Mouse (Mus musculus) limb, embryonic 13.5 days (tissue): ENCODE data around the gene Stim1. TPM values are rescaled to one million over a fixed set of nuclear protein-coding genes. Genes with fewer than 3 reads are reported as not detected.

Source experiments
- ATAC-seq: fragments of 200-750 bp; cut with Nextera tagmentation; 2 replicates; pipeline ENCODE4 v1.8.0; 2017; ENCODE audit warnings: low read depth, moderate number of reproducible peaks, moderate TSS enrichment; ENCODE audit not compliant: low FRiP score
- H3K27ac ChIP-seq: fragments of 300-500 bp; sonication (generic); 2 replicates; pipeline ENCODE4 v1.5.1; 2015; ENCODE audit warnings: inconsistent platforms, mild to moderate bottlenecking, moderate library complexity
- H3K27me3 ChIP-seq: fragments of 300-500 bp; sonication (generic); 2 replicates; pipeline ENCODE4 v1.6.1; 2015; ENCODE audit warnings: mild to moderate bottlenecking, inconsistent platforms
- H3K36me3 ChIP-seq: fragments of 300-500 bp; sonication (generic); 2 replicates; pipeline ENCODE4 v1.6.1; 2015; ENCODE audit warnings: inconsistent platforms, mild to moderate bottlenecking, moderate library complexity
- H3K4me1 ChIP-seq: fragments of 300-500 bp; sonication (generic); 2 replicates; pipeline ENCODE4 v1.6.1; 2015; ENCODE audit warnings: inconsistent platforms
- H3K4me2 ChIP-seq: fragments of 300-500 bp; sonication (generic); replicated peaks from 2 replicates; pipeline ENCODE4 v1.6.1; 2015; ENCODE audit warnings: inconsistent platforms, mild to moderate bottlenecking, moderate library complexity
- H3K4me3 ChIP-seq: fragments of 300-500 bp; sonication (generic); 2 replicates; pipeline ENCODE4 v1.5.1; 2015; ENCODE audit warnings: moderate library complexity, mild to moderate bottlenecking, inconsistent platforms
- H3K9ac ChIP-seq: fragments of 300-500 bp; sonication (generic); 2 replicates; pipeline ENCODE4 v1.6.1; 2015; ENCODE audit warnings: mild to moderate bottlenecking, inconsistent platforms
- H3K9me3 ChIP-seq: fragments of 300-500 bp; sonication (generic); 2 replicates; pipeline ENCODE4 v1.6.1; 2016; ENCODE audit warnings: inconsistent platforms
- WGBS: fragments of 180-500 bp; shearing (Covaris S2); methylation state at CpG from one replicate; pipeline ENCODE4 v1.1.7; 2015; 5-methylcytosine and 5-hydroxymethylcytosine counted together
- polyA plus RNA-seq: library from polyadenylated mRNA; unstranded; fragments of >200 nt; fragmentation: Nextera tagmentation; extraction: Ambion mirVana; gene quantifications from 2 replicates; pipeline ENCODE4 v1.2.1, GENCODE M21; 2015

The Stim1 gene
- polyA plus RNA-seq, 1 experiment from 2014 or later: 23.7 TPM

DNA sequence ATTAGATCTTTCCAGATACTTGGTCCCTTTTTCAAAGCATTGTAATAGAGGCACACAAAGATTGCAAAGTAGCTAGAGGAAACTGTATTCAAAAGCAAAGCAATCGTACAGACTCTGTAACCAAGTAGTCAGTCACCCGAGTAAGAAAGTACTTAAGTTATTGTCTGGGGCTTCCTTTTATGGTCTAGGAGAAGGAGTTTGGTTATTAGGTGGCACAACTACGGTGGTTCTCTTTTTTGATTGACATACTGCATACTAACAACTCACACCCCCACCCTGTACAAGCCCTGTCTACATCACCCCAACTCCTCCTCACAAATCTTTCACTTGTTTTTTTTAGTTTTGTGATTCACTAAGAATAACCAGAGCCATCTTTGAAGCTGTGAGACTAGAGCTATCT lies 79.7 kb downstream of the Stim1 start:
- H3K36me3 ChIP-seq: no peaks in the 10 kb centered on the region
- no peak overlapping the region for H3K27ac ChIP-seq
- no peak overlapping the region for H3K4me3 ChIP-seq
- WGBS: 77% methylated on average over 3 of the region's 3 CpGs
- H3K9me3 ChIP-seq: no peaks in the 10 kb centered on the region
- H3K27me3 ChIP-seq: no peaks in the 10 kb centered on the region
- no peak overlapping the region for H3K9ac ChIP-seq
- H3K4me2 ChIP-seq: no peak overlapping the region
- ATAC-seq: no peak
- no peaks in the 10 kb centered on the region for H3K4me1 ChIP-seq

DNA sequence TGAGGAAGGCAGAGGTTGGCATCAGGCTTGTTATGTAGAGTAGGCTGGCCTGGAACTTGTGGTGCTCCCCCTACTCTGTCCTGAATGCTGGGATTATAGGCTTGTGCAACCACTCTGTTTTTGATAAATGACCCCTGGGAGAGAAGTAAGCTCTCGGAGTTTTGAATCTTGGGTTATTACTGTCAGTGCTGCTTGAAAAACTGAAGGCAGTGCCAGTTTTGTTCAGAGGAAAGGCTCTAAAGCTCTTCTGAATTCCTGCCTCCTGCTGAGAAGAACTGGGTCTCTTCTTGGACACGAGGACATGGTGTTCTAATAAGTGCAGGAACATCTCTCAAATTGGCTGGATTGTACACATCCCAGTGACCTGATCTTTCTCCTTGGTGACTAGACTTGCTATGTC lies 81.1 kb downstream of the Stim1 start:
- Histone ChIP-seq H3K9me3 (no peaks in the 10 kb centered on the region), H3K27me3 (no peaks in the 10 kb centered on the region), H3K9ac (no peak overlapping the region), H3K4me2 (no peak overlapping the region), H3K36me3 (no peaks in the 10 kb centered on the region), H3K27ac (no peak overlapping the region), H3K4me1 (no peaks in the 10 kb centered on the region), H3K4me3 (no peak overlapping the region)
- no peak for ATAC-seq
- WGBS: 59% methylated on average over 2 of the region's 2 CpGs

DNA sequence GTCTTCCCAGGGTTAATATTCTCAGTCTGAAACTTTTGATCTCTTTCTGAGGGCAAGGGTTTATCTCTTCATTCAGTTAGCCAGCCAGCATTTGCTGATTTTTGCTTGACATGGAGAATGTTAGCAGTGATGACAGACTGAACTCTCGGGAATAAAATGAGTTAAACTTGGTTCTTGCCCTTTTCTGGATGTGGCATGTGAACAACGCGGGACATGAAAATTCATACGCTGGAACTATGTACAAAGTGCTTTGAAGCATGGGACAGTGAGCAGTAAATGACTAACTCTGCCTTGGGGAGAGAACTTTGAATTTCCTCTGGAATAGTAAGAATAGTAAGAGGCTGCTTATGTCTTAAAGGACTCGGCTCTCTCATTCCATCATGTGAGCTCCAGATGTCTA lies 81.6 kb downstream of the Stim1 start:
- WGBS: 77% methylated on average over 5 of the region's 5 CpGs
- H3K27ac ChIP-seq: no peak overlapping the region

DNA sequence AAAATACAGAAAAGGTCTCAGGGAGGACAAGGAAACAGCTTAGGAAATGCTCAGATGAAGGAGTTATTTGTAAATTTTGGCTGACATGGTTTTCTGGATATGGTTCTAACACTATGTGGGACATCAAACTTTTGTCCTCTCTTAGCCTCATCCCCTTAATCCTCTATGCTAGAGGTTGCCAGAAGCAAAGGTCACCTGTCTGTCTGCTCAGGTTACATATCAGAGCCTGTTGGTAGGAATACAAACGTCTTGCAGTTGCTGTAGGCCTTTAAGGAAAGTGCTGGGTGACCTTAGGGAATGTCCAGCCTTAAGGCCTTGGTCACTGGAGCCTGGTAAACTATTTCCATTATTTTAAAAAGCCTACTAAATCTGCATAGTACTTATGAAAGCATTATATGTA lies 85.8 kb downstream of the Stim1 start:
- 35% methylated on average over 1 of the region's 1 CpGs for WGBS
- H3K4me3 ChIP-seq: no peak overlapping the region

More for the DNA sequence above, 81.6 kb downstream of the Stim1 start:
- Histone ChIP-seq H3K27me3 (no peaks in the 10 kb centered on the region), H3K9me3 (no peaks in the 10 kb centered on the region), H3K9ac (no peak overlapping the region), H3K4me1 (no peaks in the 10 kb centered on the region), H3K4me2 (no peak overlapping the region), H3K36me3 (no peaks in the 10 kb centered on the region), H3K4me3 (no peak overlapping the region)
- ATAC-seq: no peak

DNA sequence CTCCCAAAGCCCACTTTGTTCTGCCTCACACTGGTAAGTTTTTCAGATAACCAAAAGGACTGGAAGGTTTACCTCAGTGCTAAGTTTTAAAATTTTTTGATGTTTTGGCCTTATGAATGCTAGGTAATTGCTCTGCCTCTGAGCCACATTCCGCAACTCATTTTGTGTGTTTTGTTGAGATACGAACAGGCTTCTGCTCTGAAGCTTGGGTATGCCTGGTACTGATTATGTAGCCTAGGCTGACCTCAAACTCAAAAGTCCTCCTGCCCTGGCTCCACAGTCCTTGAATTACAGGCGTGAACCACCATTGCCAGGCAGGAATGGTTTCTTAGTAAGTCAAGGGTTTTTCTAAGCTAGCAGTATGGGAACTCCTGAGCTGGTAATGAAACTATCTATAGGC lies 90.5 kb downstream of the Stim1 start:
- H3K4me3 ChIP-seq: no peak overlapping the region
- ATAC-seq: no peak
- no peak overlapping the region for H3K9ac ChIP-seq
- no peak overlapping the region for H3K4me2 ChIP-seq
- H3K9me3 ChIP-seq: no peaks in the 10 kb centered on the region
- H3K4me1 ChIP-seq: no peaks in the 10 kb centered on the region
- no peaks in the 10 kb centered on the region for H3K36me3 ChIP-seq
- H3K27me3 ChIP-seq: no peaks in the 10 kb centered on the region
- 79% methylated on average over 3 of the region's 3 CpGs for WGBS
- no peak overlapping the region for H3K27ac ChIP-seq

More for the DNA sequence above, 85.8 kb downstream of the Stim1 start:
- Histone ChIP-seq H3K36me3 (no peaks in the 10 kb centered on the region), H3K9me3 (no peaks in the 10 kb centered on the region), H3K27me3 (no peaks in the 10 kb centered on the region), H3K4me1 (no peaks in the 10 kb centered on the region), H3K4me2 (no peak overlapping the region), H3K9ac (no peak overlapping the region), H3K27ac (no peak overlapping the region)
- no peak for ATAC-seq

DNA sequence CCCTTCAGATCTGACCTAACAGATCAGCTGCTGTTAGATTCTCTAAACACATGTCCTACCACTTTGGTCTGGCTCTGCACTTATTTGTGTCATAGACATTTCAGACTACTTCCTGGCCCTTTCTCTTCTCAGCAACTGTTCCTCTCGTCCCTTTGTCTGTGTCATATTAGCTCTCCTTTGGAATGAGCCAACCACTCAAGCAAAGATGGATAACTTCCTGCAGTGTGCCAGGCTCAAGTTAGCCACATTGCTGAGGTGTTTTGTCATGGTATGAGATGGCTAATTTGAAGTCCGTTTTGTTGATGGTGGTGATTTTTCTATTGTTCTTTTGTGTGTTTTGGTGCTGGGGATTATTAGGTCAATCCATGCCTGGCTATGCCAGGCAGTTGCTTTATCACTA lies 93.7 kb downstream of the Stim1 start:
- ATAC-seq: no peak
- Histone ChIP-seq H3K9ac (no peak overlapping the region), H3K4me2 (no peak overlapping the region), H3K4me3 (no peak overlapping the region), H3K9me3 (no peaks in the 10 kb centered on the region), H3K27me3 (no peaks in the 10 kb centered on the region), H3K36me3 (no peaks in the 10 kb centered on the region), H3K27ac (no peak overlapping the region), H3K4me1 (no peaks in the 10 kb centered on the region)
- WGBS: 42% methylated on average over 2 of the region's 2 CpGs

DNA sequence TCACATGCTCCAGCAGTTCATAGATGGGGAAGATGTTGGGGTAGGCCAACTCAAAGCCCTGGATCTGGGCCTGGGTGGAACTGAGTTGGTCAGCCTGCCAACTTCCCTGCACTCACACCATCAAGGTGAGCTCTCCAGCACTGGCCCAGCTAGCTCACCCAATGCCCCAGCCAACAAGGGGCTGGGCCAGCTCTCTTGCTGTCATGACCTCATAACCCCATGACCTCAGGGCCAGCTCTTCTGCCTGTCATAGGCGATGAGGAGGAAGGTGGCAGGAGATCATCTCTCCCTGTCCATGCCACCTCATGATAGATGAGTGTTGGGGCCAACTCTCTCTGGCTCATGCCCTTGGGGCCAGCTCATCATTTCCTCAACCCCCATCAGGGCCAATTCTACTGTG lies 96.2 kb downstream of the Stim1 start:
- no peak for ATAC-seq
- Histone ChIP-seq H3K27me3 (no peaks in the 10 kb centered on the region), H3K9me3 (no peaks in the 10 kb centered on the region), H3K4me2 (no peak overlapping the region), H3K4me3 (no peak overlapping the region), H3K4me1 (no peaks in the 10 kb centered on the region), H3K27ac (no peak overlapping the region), H3K9ac (no peak overlapping the region), H3K36me3 (no peaks in the 10 kb centered on the region)
- 81% methylated on average over 1 of the region's 1 CpGs for WGBS

DNA sequence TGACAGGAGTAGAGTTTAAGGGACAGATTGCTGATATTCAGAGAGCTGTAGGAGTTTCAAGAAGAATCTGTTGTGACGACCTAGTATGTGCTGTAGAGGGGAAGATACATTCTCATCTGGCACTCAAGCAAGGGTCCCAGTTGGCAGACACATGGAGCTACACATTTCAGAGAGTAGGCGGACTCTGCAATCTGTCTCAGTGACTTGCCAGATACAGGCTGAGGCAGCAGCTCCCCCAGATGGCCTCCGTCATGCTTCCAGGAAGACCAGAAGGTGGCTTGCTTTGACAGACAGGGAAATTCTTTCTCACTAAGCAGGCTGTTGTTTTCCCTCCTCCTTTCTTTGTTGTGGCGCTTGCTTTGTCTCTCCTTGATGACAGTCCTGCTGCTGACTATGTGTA lies 102.1 kb downstream of the Stim1 start:
- Histone ChIP-seq H3K4me3 (no peak overlapping the region), H3K4me1 (no peaks in the 10 kb centered on the region), H3K4me2 (no peak overlapping the region), H3K36me3 (no peaks in the 10 kb centered on the region), H3K9ac (no peak overlapping the region), H3K27ac (no peak overlapping the region), H3K27me3 (no peaks in the 10 kb centered on the region), H3K9me3 (no peaks in the 10 kb centered on the region)
- WGBS: 34% methylated on average over 4 of the region's 4 CpGs
- ATAC-seq: no peak

DNA sequence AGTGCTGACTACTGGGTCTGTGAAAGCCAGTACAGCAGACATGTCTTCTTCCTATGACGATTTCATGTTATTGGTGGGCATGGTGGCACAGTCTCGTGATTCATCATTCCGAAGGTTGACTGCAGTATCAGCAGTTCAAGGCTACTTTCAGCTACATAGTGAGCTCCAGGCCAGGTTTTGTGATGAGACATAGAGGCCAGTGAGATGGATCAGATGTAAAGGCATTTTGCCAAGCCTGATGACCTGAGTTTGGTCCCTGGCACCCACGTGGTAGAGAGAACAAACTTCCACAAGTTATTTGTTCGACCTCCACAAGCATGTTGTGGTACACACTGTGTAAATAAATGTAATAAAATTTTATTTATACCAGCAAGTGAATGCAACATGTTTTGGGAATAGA lies 102.9 kb downstream of the Stim1 start:
- Histone ChIP-seq H3K4me1 (no peaks in the 10 kb centered on the region), H3K4me3 (no peak overlapping the region), H3K9me3 (no peaks in the 10 kb centered on the region), H3K4me2 (no peak overlapping the region), H3K9ac (no peak overlapping the region), H3K27me3 (no peaks in the 10 kb centered on the region), H3K27ac (no peak overlapping the region), H3K36me3 (no peaks in the 10 kb centered on the region)
- ATAC-seq: no peak
- WGBS: 84% methylated on average over 5 of the region's 5 CpGs

DNA sequence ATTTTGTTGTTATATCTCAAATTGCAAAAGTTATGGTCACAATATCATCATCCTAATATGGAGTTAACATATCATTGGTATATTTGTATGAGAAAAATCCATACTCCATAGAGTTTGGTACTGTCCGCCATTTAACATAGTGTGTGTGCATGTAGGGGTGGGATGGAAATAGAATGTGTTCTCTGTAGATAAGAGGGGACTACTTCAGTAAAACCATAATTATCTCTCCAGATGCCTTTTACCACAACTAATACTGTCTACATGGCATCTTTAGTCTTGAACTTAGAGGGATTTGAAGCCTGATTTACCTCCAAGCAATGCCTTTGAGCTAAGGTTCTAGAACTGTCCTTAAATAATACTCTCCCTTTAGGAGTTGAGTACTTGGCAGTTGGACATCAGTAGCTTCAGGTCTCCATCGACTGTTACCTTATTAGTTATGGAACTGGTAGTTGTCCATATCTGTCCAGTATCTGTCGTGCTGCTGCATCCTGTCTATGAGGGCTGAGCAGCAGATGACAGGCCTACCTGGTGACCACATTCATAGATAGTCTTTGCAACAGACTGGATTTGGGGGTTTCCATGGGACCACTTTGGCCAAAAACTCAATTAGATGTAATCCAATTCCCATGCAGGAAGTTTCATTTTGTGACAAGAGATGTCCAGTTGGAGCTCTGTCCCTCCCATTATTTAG lies 105.9 kb downstream of the Stim1 start:
- WGBS: 95% methylated on average over 3 of the region's 3 CpGs
- Histone ChIP-seq H3K4me2 (no peak overlapping the region), H3K27me3 (no peaks in the 10 kb centered on the region), H3K36me3 (no peaks in the 10 kb centered on the region), H3K4me3 (no peak overlapping the region), H3K9me3 (no peaks in the 10 kb centered on the region), H3K4me1 (no peaks in the 10 kb centered on the region), H3K27ac (no peak overlapping the region), H3K9ac (no peak overlapping the region)
- ATAC-seq: no peak

DNA sequence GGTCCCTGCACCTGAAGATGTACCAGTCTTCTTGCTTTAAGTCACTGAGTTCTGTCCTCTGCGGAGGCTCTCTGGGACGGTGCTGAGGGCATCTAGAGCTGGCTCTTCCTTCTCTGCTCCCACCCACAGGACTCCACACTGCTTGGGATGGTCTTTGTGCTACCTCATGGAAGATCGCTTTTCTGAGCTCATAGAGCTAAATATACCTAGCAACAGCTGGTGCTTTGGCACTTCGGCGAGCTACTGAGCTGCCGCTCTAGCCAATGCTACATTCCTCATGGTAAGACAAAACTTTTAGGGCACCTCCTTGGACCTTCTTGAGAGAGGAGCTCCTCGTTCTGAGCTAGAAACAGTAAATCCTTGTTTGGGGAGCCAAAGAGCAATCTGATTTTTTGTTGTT lies 115.6 kb downstream of the Stim1 start:
- no peak for ATAC-seq
- Histone ChIP-seq H3K27ac (no peak overlapping the region), H3K9me3 (no peaks in the 10 kb centered on the region), H3K4me2 (no peak overlapping the region), H3K36me3 (no peaks in the 10 kb centered on the region), H3K4me3 (no peak overlapping the region), H3K4me1 (no peaks in the 10 kb centered on the region), H3K9ac (no peak overlapping the region), H3K27me3 (no peaks in the 10 kb centered on the region)
- 83% methylated on average over 7 of the region's 7 CpGs for WGBS

DNA sequence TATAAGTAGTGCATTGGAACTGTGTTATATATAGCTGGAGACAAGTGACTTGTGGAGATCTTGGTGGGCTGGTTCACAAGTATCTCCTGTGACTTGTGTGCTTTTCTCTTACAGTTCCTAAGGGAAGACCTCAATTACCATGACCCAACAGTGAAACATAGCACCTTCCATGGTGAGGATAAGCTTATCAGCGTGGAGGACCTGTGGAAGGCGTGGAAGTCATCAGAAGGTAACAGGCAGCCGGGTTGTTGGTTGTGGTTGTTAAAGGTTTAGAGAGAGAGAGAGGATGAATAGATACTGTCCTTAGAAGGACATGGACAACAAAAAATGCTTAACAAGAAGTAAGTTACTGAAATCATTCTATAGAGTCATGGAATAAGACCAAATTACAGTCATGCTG lies 118.4 kb downstream of the Stim1 start:
- WGBS: 79% methylated on average over 3 of the region's 3 CpGs
- no peaks in the 10 kb centered on the region for H3K36me3 ChIP-seq
- no peak for ATAC-seq

DNA sequence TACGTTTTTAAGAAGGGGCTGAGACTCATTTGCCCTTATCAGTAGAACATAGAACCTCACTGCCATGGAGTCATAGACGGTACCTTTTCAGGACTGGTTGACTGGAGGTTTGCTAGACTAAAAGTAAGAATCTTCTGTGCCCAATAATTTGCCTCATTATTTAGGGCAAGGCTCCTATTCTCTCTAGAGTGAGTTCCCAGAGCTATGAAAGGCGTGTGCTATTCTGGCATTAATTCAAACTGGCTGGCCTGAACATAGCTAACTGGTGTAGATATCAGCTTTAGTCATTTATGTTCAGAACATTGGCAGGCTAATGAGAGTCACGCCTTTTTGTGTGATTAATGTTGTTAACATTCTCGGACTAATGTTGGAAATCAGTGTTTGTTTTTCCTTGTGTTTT lies 121.5 kb downstream of the Stim1 start:
- Histone ChIP-seq H3K27me3 (no peaks in the 10 kb centered on the region), H3K9ac (no peak overlapping the region)
- WGBS: 67% methylated on average over 5 of the region's 5 CpGs

More for the DNA sequence above, 118.4 kb downstream of the Stim1 start:
- Histone ChIP-seq H3K9ac (no peak overlapping the region), H3K9me3 (no peaks in the 10 kb centered on the region), H3K4me1 (no peaks in the 10 kb centered on the region), H3K27me3 (no peaks in the 10 kb centered on the region), H3K4me3 (no peak overlapping the region), H3K27ac (no peak overlapping the region), H3K4me2 (no peak overlapping the region)

More for the DNA sequence above, 121.5 kb downstream of the Stim1 start:
- H3K4me1 ChIP-seq: no peaks in the 10 kb centered on the region
- no peaks in the 10 kb centered on the region for H3K36me3 ChIP-seq
- no peak overlapping the region for H3K27ac ChIP-seq
- no peak overlapping the region for H3K4me2 ChIP-seq
- H3K9me3 ChIP-seq: no peaks in the 10 kb centered on the region
- ATAC-seq: no peak
- no peak overlapping the region for H3K4me3 ChIP-seq
